Mouse (Mus musculus) cerebellum, adult 2 months (tissue): ENCODE results near the gene Gm10447. TPM values are rescaled to one million over a fixed set of nuclear protein-coding genes. Genes with fewer than 3 reads are reported as not detected.
"Not testable (repeated sequence)": the region's sequence is repeated elsewhere in the genome, so short reads cannot be mapped to it uniquely, and the experiment has no call there.

Experiments
- DNase-seq, 2 experiments: peaks; one replicate each; pipeline ENCODE4 v3.0.0; 2021
- H3K27ac ChIP-seq: fragments of 200-500 bp; 2 replicates; pipeline ENCODE4 v1.5.1; 2012; ENCODE audit warnings: low read length, control low read depth, inconsistent platforms; ENCODE audit not compliant: insufficient read depth
- H3K27me3 ChIP-seq: fragments of 200-500 bp; 2 replicates; pipeline ENCODE4 v1.6.1; 2012; ENCODE audit warnings: inconsistent platforms, mild to moderate bottlenecking, low read length, moderate library complexity; ENCODE audit not compliant: control insufficient read depth, insufficient read depth
- H3K4me1 ChIP-seq: fragments of 200-500 bp; 2 replicates; pipeline ENCODE4 v1.6.1; 2011; ENCODE audit warnings: low read length; ENCODE audit not compliant: control insufficient read depth, insufficient read depth
- H3K4me3 ChIP-seq: fragments of 200-500 bp; replicated peaks from 2 replicates; pipeline ENCODE3; 2011; ENCODE audit warnings: mild to moderate bottlenecking, low read depth, low read length, control low read depth; ENCODE audit not compliant: insufficient read depth
- CTCF ChIP-seq: fragments of 200-500 bp; IDR thresholded peaks from 2 replicates; pipeline ENCODE4 v1.5.1; 2011; ENCODE audit warnings: low read depth, mild to moderate bottlenecking, control low read depth, low read length, moderate library complexity, borderline replicate concordance; ENCODE audit not compliant: insufficient read depth
- POLR2A ChIP-seq: fragments of 200-500 bp; IDR thresholded peaks from 2 replicates; pipeline ENCODE4 v1.6.1; 2011; ENCODE audit warnings: low read length, control low read depth, borderline replicate concordance; ENCODE audit not compliant: insufficient read depth
- WGBS: fragments of 180-500 bp; shearing (Covaris S2); methylation state at CpG from one replicate; pipeline ENCODE4 v1.1.7; 2018; 5-methylcytosine and 5-hydroxymethylcytosine counted together
- polyA plus RNA-seq: library from polyadenylated mRNA; depleted of rRNA; stranded (reverse); fragments of >200 nt; gene quantifications from 2 replicates; pipeline ENCODE4 v1.2.3, GENCODE M21; 2012

Gm10447 gene
- polyA plus RNA-seq, 1 experiment: not detected

GRCm38 (mm10) chr11:53430670-53431346, 26.1 kb downstream of the Gm10447 start, which contains the start of the genes Uqcrq and Gdf9:
TSS of gene Uqcrq (minus strand) at chr11:53430831.
TSS of gene Gdf9 (plus strand) at chr11:53431023.
- Histone ChIP-seq H3K4me3 (peak within 1 kb of the TSS; percentile 89), H3K27me3 (no peaks in the 10 kb centered on the region), H3K27ac (peak within 1 kb of the TSS; percentile 76), H3K4me1 (peaks cover 7% of the 10 kb centered on the region; the same call in 1 of the 2 replicates)
- under 1% methylated on average over 44 of the region's 44 CpGs for WGBS
- TF ChIP-seq POLR2A (peak; percentile 96), CTCF (no peak)
- DNase-seq: peak; percentile 100

- H3K4me3 ChIP-seq: peak overlapping the region; percentile 89
- TF ChIP-seq CTCF (no peak), POLR2A (no peak)
- no peak for DNase-seq
- peak overlapping the region; percentile 65 for H3K27ac ChIP-seq
- H3K4me1 ChIP-seq: peaks cover 7% of the 10 kb centered on the region; the same call in 1 of the 2 replicates
- no peaks in the 10 kb centered on the region for H3K27me3 ChIP-seq
- under 1% methylated on average over 34 of the region's 34 CpGs for WGBS
Measured at GRCm38 (mm10) chr11:53430300-53430669, 26.6 kb downstream of the Gm10447 start.

GRCm38 (mm10) chr11:53429182-53429581, 27.7 kb downstream of the Gm10447 start:
- TF ChIP-seq POLR2A: no peak
- no peak for TF ChIP-seq CTCF
- Histone ChIP-seq H3K4me1 (peaks cover 7% of the 10 kb centered on the region; the same call in 1 of the 2 replicates), H3K27me3 (no peaks in the 10 kb centered on the region), H3K27ac (no peak overlapping the region), H3K4me3 (peak overlapping the region; percentile 89)
- DNase-seq: no peak

- Histone ChIP-seq H3K27ac (no peak overlapping the region), H3K27me3 (no peaks in the 10 kb centered on the region), H3K4me3 (no peak overlapping the region), H3K4me1 (peaks cover 7% of the 10 kb centered on the region; the same call in 1 of the 2 replicates)
- no peak for DNase-seq
- WGBS: 94% methylated on average over 5 of the region's 5 CpGs
- TF ChIP-seq CTCF (no peak), POLR2A (no peak)
Measured at GRCm38 (mm10) chr11:53428716-53429057, 28.2 kb downstream of the Gm10447 start.

GRCm38 (mm10) chr11:53427993-53428715, 28.8 kb downstream of the Gm10447 start:
- no peak overlapping the region for H3K4me3 ChIP-seq
- no peak for DNase-seq
- 88% methylated on average over 3 of the region's 3 CpGs for WGBS
- no peak overlapping the region for H3K27ac ChIP-seq
- TF ChIP-seq POLR2A (peak; percentile 10; the same call in 1 of the 2 replicates), CTCF (no peak)
- peaks cover 7% of the 10 kb centered on the region; the same call in 1 of the 2 replicates for H3K4me1 ChIP-seq
- H3K27me3 ChIP-seq: no peaks in the 10 kb centered on the region

GRCm38 (mm10) chr11:53426914-53427313, 30.0 kb downstream of the Gm10447 start:
- WGBS: 78% methylated on average over 3 of the region's 3 CpGs

GRCm38 (mm10) chr11:53425711-53426255, 31.1 kb downstream of the Gm10447 start:
- no peak overlapping the region for H3K27ac ChIP-seq
- H3K4me1 ChIP-seq: peaks cover 7% of the 10 kb centered on the region; the same call in 1 of the 2 replicates
- WGBS: 55% methylated on average over 6 of the region's 6 CpGs

More at GRCm38 (mm10) chr11:53426914-53427313, 30.0 kb downstream of the Gm10447 start:
- not testable (repeated sequence) for H3K4me1 ChIP-seq, DNase-seq, H3K27me3 ChIP-seq, H3K4me3 ChIP-seq, H3K27ac ChIP-seq

GRCm38 (mm10) chr11:53425251-53425650, 31.7 kb downstream of the Gm10447 start:
- no peak for TF ChIP-seq CTCF
- TF ChIP-seq POLR2A: no peak
- Histone ChIP-seq H3K4me1 (peaks cover 7% of the 10 kb centered on the region; the same call in 1 of the 2 replicates), H3K4me3 (no peak overlapping the region), H3K27ac (no peak overlapping the region), H3K27me3 (no peaks in the 10 kb centered on the region)
- no peak for DNase-seq
- WGBS: 75% methylated on average over 3 of the region's 3 CpGs

More at GRCm38 (mm10) chr11:53425711-53426255, 31.1 kb downstream of the Gm10447 start:
- TF ChIP-seq POLR2A: no peak
- no peak for TF ChIP-seq CTCF
- H3K27me3 ChIP-seq: no peaks in the 10 kb centered on the region
- peak; percentile 35 to 57 for DNase-seq
- H3K4me3 ChIP-seq: no peak overlapping the region
